Mouse (Mus musculus): ENCODE data around the gene Olfr1359. TPM values are rescaled to one million over a fixed set of nuclear protein-coding genes. Genes with fewer than 3 reads are reported as not detected.
"Not testable (repeated sequence)": the region's sequence is repeated elsewhere in the genome, so short reads cannot be mapped to it uniquely, and the experiment has no call there.

Olfr1359 gene
- total and polyA plus RNA-seq, 2 experiments = not detected

GRCm38 (mm10) chr13:21750159-21751017 lies 52.5 kb downstream of the Olfr1359 start, which contains the start of gene Hist1h4k:
Gene Hist1h4k, minus strand, starts transcription at chr13:21750505.
- not testable (repeated sequence) for H3K36me3 ChIP-seq (ENCODE audit: control insufficient read depth, insufficient read depth, low read length); H3K27ac ChIP-seq (replicated peaks; ENCODE audit: insufficient read depth, low read depth, low read length); H3K4me1 ChIP-seq (ENCODE audit: control insufficient read depth, insufficient read depth, low read length); H3K27me3 ChIP-seq (ENCODE audit: control insufficient read depth, insufficient read depth, low read length); H3K79me2 ChIP-seq (ENCODE audit: control insufficient read depth, insufficient read depth, low read length)
- Histone ChIP-seq H3K4me3 (ENCODE audit: insufficient read depth, low read depth, low read length) (peak within 1 kb of the TSS; percentile 55), H3K9ac (ENCODE audit: low read depth, low read length) (peak within 1 kb of the TSS; percentile 50)
- DNase-seq (ENCODE audit: extremely low read depth, low read depth, low spot score) = peak; percentile 29
- peak; percentile 64; the same call in 1 of the 2 replicates for TF ChIP-seq POLR2A (IDR thresholded peaks at IDR 0.05; ENCODE audit: extremely low read depth, insufficient read depth, low read length)
- under 1% methylated on average over 51 of the region's 56 CpGs for WGBS

GRCm38 (mm10) chr13:21751417-21751816 lies 53.5 kb downstream of the Olfr1359 start:
- TF ChIP-seq CTCF (IDR thresholded peaks at IDR 0.05; ENCODE audit: low read depth, low read length) (no peak), POLR2A (IDR thresholded peaks at IDR 0.05; ENCODE audit: extremely low read depth, insufficient read depth, low read length) (no peak)
- H3K27ac ChIP-seq (replicated peaks; ENCODE audit: insufficient read depth, low read depth, low read length) = no peak overlapping the region
- H3K27me3 ChIP-seq (ENCODE audit: control insufficient read depth, insufficient read depth, low read length) = no peaks in the 10 kb centered on the region
- no peaks in the 10 kb centered on the region; the same call in 1 of the 2 replicates for H3K79me2 ChIP-seq (ENCODE audit: control insufficient read depth, insufficient read depth, low read length)
- no peak overlapping the region for H3K9ac ChIP-seq (ENCODE audit: low read depth, low read length)
- DNase-seq (ENCODE audit: extremely low read depth, low read depth, low spot score) = no peak
- H3K4me1 ChIP-seq (ENCODE audit: control insufficient read depth, insufficient read depth, low read length) = peaks cover 7% of the 10 kb centered on the region
- no peak overlapping the region for H3K4me3 ChIP-seq (ENCODE audit: insufficient read depth, low read depth, low read length)
- H3K36me3 ChIP-seq (ENCODE audit: control insufficient read depth, insufficient read depth, low read length) = peaks cover 2% of the 10 kb centered on the region; the same call in 1 of the 2 replicates

- TF ChIP-seq POLR2A (IDR thresholded peaks at IDR 0.05; ENCODE audit: extremely low read depth, insufficient read depth, low read length) (no peak), CTCF (IDR thresholded peaks at IDR 0.05; ENCODE audit: low read depth, low read length) (no peak)
- peaks cover 2% of the 10 kb centered on the region; the same call in 1 of the 2 replicates for H3K36me3 ChIP-seq (ENCODE audit: control insufficient read depth, insufficient read depth, low read length)
- H3K27ac ChIP-seq (replicated peaks; ENCODE audit: insufficient read depth, low read depth, low read length) = no peak overlapping the region
- DNase-seq (ENCODE audit: extremely low read depth, low read depth, low spot score) = no peak
- 89% methylated on average over 3 of the region's 3 CpGs for WGBS
- H3K9ac ChIP-seq (ENCODE audit: low read depth, low read length) = no peak overlapping the region
- H3K4me1 ChIP-seq (ENCODE audit: control insufficient read depth, insufficient read depth, low read length) = peaks cover 7% of the 10 kb centered on the region
- H3K27me3 ChIP-seq (ENCODE audit: control insufficient read depth, insufficient read depth, low read length) = no peaks in the 10 kb centered on the region
- no peaks in the 10 kb centered on the region; the same call in 1 of the 2 replicates for H3K79me2 ChIP-seq (ENCODE audit: control insufficient read depth, insufficient read depth, low read length)
- H3K4me3 ChIP-seq (ENCODE audit: insufficient read depth, low read depth, low read length) = no peak overlapping the region
These were observed 53.9 kb downstream of the Olfr1359 start for GRCm38 (mm10) chr13:21751827-21752226.

- Histone ChIP-seq H3K79me2 (ENCODE audit: control insufficient read depth, insufficient read depth, low read length) (no peaks in the 10 kb centered on the region; the same call in 1 of the 2 replicates), H3K4me1 (ENCODE audit: control insufficient read depth, insufficient read depth, low read length) (peaks cover 7% of the 10 kb centered on the region), H3K27me3 (ENCODE audit: control insufficient read depth, insufficient read depth, low read length) (no peaks in the 10 kb centered on the region), H3K36me3 (ENCODE audit: control insufficient read depth, insufficient read depth, low read length) (no peaks in the 10 kb centered on the region; the same call in 1 of the 2 replicates), H3K4me3 (ENCODE audit: insufficient read depth, low read depth, low read length) (no peak overlapping the region), H3K27ac (replicated peaks; ENCODE audit: insufficient read depth, low read depth, low read length) (no peak overlapping the region), H3K9ac (ENCODE audit: low read depth, low read length) (no peak overlapping the region)
- no peak for DNase-seq (ENCODE audit: extremely low read depth, low read depth, low spot score)
- TF ChIP-seq CTCF (IDR thresholded peaks at IDR 0.05; ENCODE audit: low read depth, low read length) (no peak), POLR2A (IDR thresholded peaks at IDR 0.05; ENCODE audit: extremely low read depth, insufficient read depth, low read length) (no peak)
- 60% methylated on average over 3 of the region's 3 CpGs for WGBS
These were observed 54.4 kb downstream of the Olfr1359 start for GRCm38 (mm10) chr13:21752356-21752755.

- Histone ChIP-seq H3K4me1 (ENCODE audit: control insufficient read depth, insufficient read depth, low read length) (peaks cover 7% of the 10 kb centered on the region), H3K4me3 (ENCODE audit: insufficient read depth, low read depth, low read length) (peak overlapping the region; percentile 97), H3K36me3 (ENCODE audit: control insufficient read depth, insufficient read depth, low read length) (no peaks in the 10 kb centered on the region), H3K27ac (replicated peaks; ENCODE audit: insufficient read depth, low read depth, low read length) (peak overlapping the region; percentile 37; the same call in 1 of the 2 replicates), H3K27me3 (ENCODE audit: control insufficient read depth, insufficient read depth, low read length) (no peaks in the 10 kb centered on the region), H3K79me2 (ENCODE audit: control insufficient read depth, insufficient read depth, low read length) (no peaks in the 10 kb centered on the region; the same call in 1 of the 2 replicates), H3K9ac (ENCODE audit: low read depth, low read length) (peak overlapping the region; percentile 61)
- no peak for DNase-seq (ENCODE audit: extremely low read depth, low read depth, low spot score)
- no peak for TF ChIP-seq POLR2A (IDR thresholded peaks at IDR 0.05; ENCODE audit: extremely low read depth, insufficient read depth, low read length)
- TF ChIP-seq CTCF (IDR thresholded peaks at IDR 0.05; ENCODE audit: low read depth, low read length) = 0 out of 2 replicates have a peak, but pooled peaks have one; percentile 1
- WGBS = 10% methylated on average over 10 of the region's 10 CpGs
These were observed 55.2 kb downstream of the Olfr1359 start for GRCm38 (mm10) chr13:21753051-21753523.

Data from liver, adult 2 months (tissue).